Mouse (Mus musculus): ENCODE data around the gene Hdac7.

GRCm38 (mm10) chr15:97831242-97831986, 12.9 kb downstream of the Hdac7 start:
- TF ChIP-seq POLR2A (IDR thresholded peaks at IDR 0.05; ENCODE audit: extremely low read depth, insufficient read depth, low read length) (peak; percentile 44; the same call in 1 of the 2 replicates), CTCF (IDR thresholded peaks at IDR 0.05; ENCODE audit: extremely low read depth, insufficient read depth, low read length) (no peak)

Measured in cortical plate, adult 2 months (tissue).